Mouse (Mus musculus) ES-E14 (cell line): ENCODE results near the gene Slc37a4. TPM values are rescaled to one million over a fixed set of nuclear protein-coding genes. Genes with fewer than 3 reads are reported as not detected.
"Not testable (repeated sequence)": the region's sequence is repeated elsewhere in the genome, so short reads cannot be mapped to it uniquely, and the experiment has no call there.

Source experiments
- DNase-seq: peaks from one replicate; pipeline ENCODE4 v3.0.0-alpha.2; 2013; ENCODE audit warnings: low read depth, low spot score
- H3K27ac ChIP-seq: 2 replicates; pipeline ENCODE4 v1.5.1; 2012; ENCODE audit warnings: low read depth, mild to moderate bottlenecking, low read length, moderate library complexity, mixed read lengths; ENCODE audit not compliant: poor library complexity, insufficient read depth, severe bottlenecking
- H3K36me3 ChIP-seq: 2 replicates; pipeline ENCODE4 v1.6.1; 2012; ENCODE audit warnings: mild to moderate bottlenecking, low read length, moderate library complexity, mixed read lengths; ENCODE audit not compliant: control insufficient read depth, poor library complexity, insufficient read depth, severe bottlenecking
- H3K4me1 ChIP-seq, 2 experiments: fragments of 150-350 bp in 1 of 2; sonication (generic) in 1 of 2; 2 replicates each; pipeline ENCODE4 v1.6.1; 2012; ENCODE audit warnings: low read length in 2 of 2, mild to moderate bottlenecking in 1 of 2, mixed read lengths in 1 of 2; ENCODE audit not compliant: control insufficient read depth in 2 of 2, insufficient read depth in 2 of 2, poor library complexity in 1 of 2
- H3K4me3 ChIP-seq, 2 experiments: fragments of 150-350 bp in 1 of 2; sonication (generic) in 1 of 2; 2 replicates each; pipeline ENCODE4 v1.5.1; 2012; ENCODE audit warnings: low read length in 2 of 2, low read depth in 1 of 2, mild to moderate bottlenecking in 1 of 2, mixed read lengths in 1 of 2; ENCODE audit not compliant: insufficient read depth in 1 of 2, poor library complexity in 1 of 2, severe bottlenecking in 1 of 2
- H3K9ac ChIP-seq: 2 replicates; pipeline ENCODE4 v1.6.1; 2012; ENCODE audit warnings: low read depth, mild to moderate bottlenecking, low read length, mixed read lengths; ENCODE audit not compliant: poor library complexity, insufficient read depth, severe bottlenecking
- H3K9me3 ChIP-seq: fragments of 150-350 bp; sonication (generic); 2 replicates; pipeline ENCODE4 v1.6.1; 2012; ENCODE audit warnings: low read depth, mild to moderate bottlenecking, low read length; ENCODE audit not compliant: control insufficient read depth, insufficient read depth
- CHD2 ChIP-seq: IDR thresholded peaks from 2 replicates; pipeline ENCODE4 v1.6.1; 2014; ENCODE audit warnings: mild to moderate bottlenecking, low read depth, low read length, inconsistent platforms
- HCFC1 ChIP-seq: IDR thresholded peaks from 2 replicates; pipeline ENCODE4 v1.6.1; 2012; ENCODE audit warnings: low read length, inconsistent platforms, borderline replicate concordance; ENCODE audit not compliant: insufficient read depth
- MAFK ChIP-seq: IDR thresholded peaks from 2 replicates; pipeline ENCODE4 v1.6.1; 2014; ENCODE audit warnings: mild to moderate bottlenecking, low read depth, low read length, inconsistent platforms; ENCODE audit not compliant: insufficient read depth
- ZC3H11A ChIP-seq: IDR thresholded peaks from 2 replicates; pipeline ENCODE4 v1.6.1; 2012; ENCODE audit warnings: low read depth, mild to moderate bottlenecking, inconsistent platforms, low read length, borderline replicate concordance
- ZNF384 ChIP-seq: IDR thresholded peaks from 2 replicates; pipeline ENCODE4 v1.6.1; 2012; ENCODE audit warnings: low read depth, low read length, inconsistent platforms
- in situ Hi-C, 2 experiments: fragments of 600-800 bp; cut with MboI; formaldehyde crosslinking; loops; one replicate each; pipeline ENCODE4 v1.15.1; 2025; ENCODE audit warnings: low sequenced_read_pairs in 2 of 2, inconsistent platforms in 1 of 2; ENCODE audit not compliant: unreplicated experiment in 2 of 2
- total RNA-seq: library from RNA; depleted of rRNA; stranded (reverse); fragments of 300-350 nt; gene quantifications from 2 replicates; pipeline ENCODE4 v1.2.3, GENCODE M21; 2012

The Slc37a4 gene
- total RNA-seq, 1 experiment = 9.8 TPM

GRCm38 (mm10) chr9:44423576-44423975 is 26.9 kb downstream of the Slc37a4 start:
- Histone ChIP-seq H3K4me3 (no peak overlapping the region), H3K4me1 (peaks cover 5 to 12% of the 10 kb centered on the region in 2 experiments), H3K36me3 (no peaks in the 10 kb centered on the region), H3K9ac (no peak overlapping the region), H3K27ac (peak overlapping the region; percentile 18; the same call in 1 of the 2 replicates), H3K9me3 (no peaks in the 10 kb centered on the region)
- DNase-seq = no peak
- no peak for TF ChIP-seq HCFC1
- TF ChIP-seq CHD2 = no peak
- no peak for TF ChIP-seq ZNF384
- no peak for TF ChIP-seq ZC3H11A
- no peak for TF ChIP-seq MAFK
- in situ Hi-C loops = no loop called here

GRCm38 (mm10) chr9:44432577-44433185 is 36.0 kb downstream of the Slc37a4 start:
- H3K9me3 ChIP-seq = no peaks in the 10 kb centered on the region
- H3K36me3 ChIP-seq = no peaks in the 10 kb centered on the region
- H3K4me1 ChIP-seq = peaks cover 0 to 4% of the 10 kb centered on the region in 2 experiments; a peak in 1 of 4 replicates
- H3K27ac ChIP-seq = no peak overlapping the region
- no peak for TF ChIP-seq MAFK
- TF ChIP-seq ZC3H11A = no peak
- TF ChIP-seq ZNF384 = no peak
- no peak for TF ChIP-seq HCFC1
- no peak for TF ChIP-seq CHD2
- no peak overlapping the region for H3K4me3 ChIP-seq
- H3K9ac ChIP-seq = no peak overlapping the region
- in situ Hi-C loops = no loop called here
- no peak for DNase-seq

- no peak for DNase-seq
- Histone ChIP-seq H3K4me1 (peaks cover 0 to 6% of the 10 kb centered on the region in 2 experiments; a peak in 1 of 4 replicates), H3K9ac (no peak overlapping the region), H3K9me3 (no peaks in the 10 kb centered on the region), H3K36me3 (no peaks in the 10 kb centered on the region), H3K27ac (no peak overlapping the region), H3K4me3 (no peak overlapping the region)
- TF ChIP-seq ZC3H11A (no peak), CHD2 (no peak), HCFC1 (no peak), MAFK (no peak), ZNF384 (no peak)
- in situ Hi-C loops = no loop called here
These were observed 39.1 kb downstream of the Slc37a4 start for GRCm38 (mm10) chr9:44435747-44436146.

GRCm38 (mm10) chr9:44440961-44441360 is 44.3 kb downstream of the Slc37a4 start, which contains the start of gene Foxr1:
Foxr1 (minus strand) TSS chr9:44441136.
- Histone ChIP-seq H3K9me3 (no peaks in the 10 kb centered on the region), H3K4me3 (peak within 1 kb of the TSS; percentile 40 to 50), H3K4me1 (peaks cover 0 to 7% of the 10 kb centered on the region in 2 experiments; a peak in 2 of 4 replicates), H3K27ac (no peak within 1 kb of the TSS), H3K9ac (peak within 1 kb of the TSS; percentile 1; the same call in 1 of the 2 replicates), H3K36me3 (no peaks in the 10 kb centered on the region)
- in situ Hi-C loops = no loop called here
- DNase-seq = peak; percentile 51
- TF ChIP-seq ZC3H11A (no peak), ZNF384 (peak; percentile 78; the same call in 1 of the 2 replicates), CHD2 (no peak), HCFC1 (no peak), MAFK (no peak)

- H3K9me3 ChIP-seq, H3K9ac ChIP-seq, H3K4me3 ChIP-seq, H3K27ac ChIP-seq, H3K36me3 ChIP-seq, in situ Hi-C loops, DNase-seq: not testable (repeated sequence)
- H3K4me1 ChIP-seq = peaks cover 0 to 11% of the 10 kb centered on the region in 2 experiments; a peak in 2 of 4 replicates
These were observed 47.9 kb downstream of the Slc37a4 start for GRCm38 (mm10) chr9:44444402-44445025.
